Mouse (Mus musculus): ENCODE data around the gene Usp1. TPM values are rescaled to one million over a fixed set of nuclear protein-coding genes. Genes with fewer than 3 reads are reported as not detected.

The Usp1 gene
- polyA plus RNA-seq, 1 experiment from 2014 or later, result 41.9 TPM

GRCm38 (mm10) chr4:98984701-98985100 lies 61.1 kb downstream of the Usp1 start:
- no peak for ATAC-seq (ENCODE audit: low FRiP score, low TSS enrichment)
- Histone ChIP-seq H3K27ac (replicated peaks) (no peak overlapping the region), H3K27me3 (ENCODE audit: control insufficient read depth, insufficient read depth, low read length) (no peaks in the 10 kb centered on the region), H3K4me2 (replicated peaks; ENCODE audit: low read depth) (no peak overlapping the region), H3K9me3 (ENCODE audit: control insufficient read depth, low read length) (no peaks in the 10 kb centered on the region), H3K4me3 (ENCODE audit: low read depth, low read length) (no peak overlapping the region), H3K9ac (ENCODE audit: low read length) (no peak overlapping the region), H3K4me1 (replicated peaks; ENCODE audit: control insufficient read depth, insufficient read depth) (no peaks in the 10 kb centered on the region), H3K36me3 (ENCODE audit: control insufficient read depth, insufficient read depth, low read length) (peaks cover 17% of the 10 kb centered on the region)
- 73% methylated on average over 8 of the region's 8 CpGs for WGBS
- no peak for DNase-seq (ENCODE audit: low spot score)
- TF ChIP-seq CTCF (IDR thresholded peaks at IDR 0.05; ENCODE audit: low read depth) (no peak), EP300 (optimal IDR thresholded peaks at IDR 0.05) (no peak)

Other genes with a start within 250 kb of the Usp1 start
- gene L1td1, start 197.1 kb upstream of the Usp1 start, polyA plus RNA-seq (2015; fragmentation: Nextera tagmentation; extraction: Ambion mirVana), result 0.10 TPM in 1 of 2 replicates, not detected in the other
- 0.41 and 0.46 TPM in 2 replicates for gene Kank4, start 106.3 kb upstream of the Usp1 start, polyA plus RNA-seq (2015; fragmentation: Nextera tagmentation; extraction: Ambion mirVana)
- gene I0C0044D17Rik, start 100.0 kb upstream of the Usp1 start, polyA plus RNA-seq (2015; fragmentation: Nextera tagmentation; extraction: Ambion mirVana), result not detected in 2 replicates
- gene Angptl3, start 107.1 kb downstream of the Usp1 start, polyA plus RNA-seq (2015; fragmentation: Nextera tagmentation; extraction: Ambion mirVana), result 0.81 and 1.4 TPM in 2 replicates
- 19.1 and 20.5 TPM in 2 replicates for gene Dock7, start 197.1 kb downstream of the Usp1 start, polyA plus RNA-seq (2015; fragmentation: Nextera tagmentation; extraction: Ambion mirVana)